Mouse (Mus musculus): ENCODE measurements at regions not wholly inside any gene's neighbourhood (a gene's known extent, or its start where the extent isn't known, plus 50 kb on each side); places are given as distances from the start of the nearest gene placed in this dataset.

DNA sequence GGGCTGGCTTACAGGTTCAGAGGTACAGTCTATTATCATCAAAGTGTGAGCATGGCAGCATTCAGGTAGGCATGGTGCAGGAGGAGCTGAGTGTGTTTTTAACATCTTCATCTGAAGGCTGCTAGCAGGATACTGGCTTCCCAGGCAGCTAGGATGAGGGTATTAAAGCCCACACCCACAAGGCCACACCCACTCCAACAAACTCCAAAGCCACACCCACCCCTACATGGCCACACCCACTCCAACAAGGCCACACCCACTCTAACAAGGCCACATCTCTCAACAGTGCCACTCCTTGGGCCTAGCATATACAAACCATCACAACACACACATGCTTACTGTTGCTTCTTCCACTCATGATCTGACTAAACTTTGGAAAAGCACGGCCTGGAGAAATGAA lies 172.5 kb downstream of the Msrb3 start:
- Histone ChIP-seq H3K27me3 (ENCODE audit: control insufficient read depth, insufficient read depth, low read length) (peaks cover 14% of the 10 kb centered on the region), H3K4me2 (no peak overlapping the region), H3K9ac (ENCODE audit: low read depth, low read length) (no peak overlapping the region), H3K9me3 (replicated peaks; ENCODE audit: control insufficient read depth, low read length) (no peaks in the 10 kb centered on the region), H3K4me3 (ENCODE audit: low read depth, low read length) (no peak overlapping the region), H3K4me1 (ENCODE audit: control insufficient read depth, insufficient read depth, low read length) (no peaks in the 10 kb centered on the region), H3K27ac (ENCODE audit: low read depth, low read length) (no peak overlapping the region), H3K36me3 (ENCODE audit: control insufficient read depth, insufficient read depth, low read length) (no peaks in the 10 kb centered on the region)
- ATAC-seq (replicated peaks; ENCODE audit: insufficient number of reproducible peaks, low FRiP score, low TSS enrichment), result no peak
- WGBS (ENCODE audit: insufficient replicate concordance), result 91% methylated on average over 1 of the region's 1 CpGs

DNA sequence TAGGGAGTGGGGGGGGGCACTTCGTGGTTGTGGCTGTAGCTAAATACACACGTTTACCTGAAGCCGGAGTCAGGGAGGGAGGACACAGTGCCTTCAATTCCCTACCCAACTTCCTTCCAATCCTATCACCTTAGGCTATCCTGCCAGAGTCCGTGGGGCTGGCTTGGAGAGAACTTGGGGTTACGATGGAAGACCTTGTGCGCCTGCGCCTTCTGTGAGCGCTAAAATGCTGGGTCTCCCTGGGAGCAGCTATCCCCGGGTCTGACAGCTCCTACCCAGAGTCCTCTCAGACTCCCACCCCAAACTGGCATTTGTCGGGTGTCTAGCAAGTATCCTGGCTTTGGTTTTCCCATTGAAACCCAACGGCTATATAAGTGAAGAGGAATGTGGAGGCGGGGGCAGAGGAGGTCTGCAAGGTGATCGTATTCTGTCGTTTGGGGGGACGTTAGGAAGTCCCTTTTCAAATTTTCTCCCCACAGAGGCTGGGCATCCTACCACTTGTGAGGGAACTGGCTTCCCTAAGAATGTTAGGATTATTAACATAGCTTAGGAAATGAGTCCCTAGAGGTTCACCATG lies 176.9 kb downstream of the Msrb3 start:
- Histone ChIP-seq H3K9me3 (replicated peaks; ENCODE audit: control insufficient read depth, low read length) (no peaks in the 10 kb centered on the region), H3K4me2 (peak overlapping the region; percentile 70), H3K4me3 (ENCODE audit: low read depth, low read length) (peak overlapping the region; percentile 43), H3K4me1 (ENCODE audit: control insufficient read depth, insufficient read depth, low read length) (peaks cover 13% of the 10 kb centered on the region), H3K27ac (ENCODE audit: low read depth, low read length) (no peak overlapping the region), H3K36me3 (ENCODE audit: control insufficient read depth, insufficient read depth, low read length) (no peaks in the 10 kb centered on the region), H3K27me3 (ENCODE audit: control insufficient read depth, insufficient read depth, low read length) (peaks cover 14% of the 10 kb centered on the region), H3K9ac (ENCODE audit: low read depth, low read length) (0 out of 2 replicates have a peak overlapping the region, but pooled peaks have one; percentile 44)
- 3% methylated on average over 15 of the region's 15 CpGs for WGBS (ENCODE audit: insufficient replicate concordance)
- ATAC-seq (replicated peaks; ENCODE audit: insufficient number of reproducible peaks, low FRiP score, low TSS enrichment), result no peak

DNA sequence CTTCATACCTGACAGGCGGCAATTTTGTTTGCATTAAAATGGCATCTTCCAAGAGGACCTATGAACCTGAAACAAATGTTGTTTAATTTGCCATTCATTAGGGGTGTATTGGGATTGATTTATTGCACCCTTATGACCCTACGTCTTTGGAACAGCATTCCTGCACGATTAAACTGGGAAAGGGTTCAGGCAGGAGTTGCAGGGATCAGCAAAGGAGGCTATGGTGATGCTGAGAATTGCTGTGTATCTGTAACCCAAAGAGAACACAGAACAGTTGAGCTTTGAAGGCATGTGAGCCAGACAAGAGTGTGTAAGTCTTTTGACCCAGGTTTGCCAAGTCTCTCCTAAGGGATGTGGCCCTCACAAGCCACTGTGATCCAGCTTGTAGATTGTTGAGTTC lies 177.9 kb downstream of the Msrb3 start:
- H3K27ac ChIP-seq (ENCODE audit: low read depth, low read length), result no peak overlapping the region
- H3K9ac ChIP-seq (ENCODE audit: low read depth, low read length), result no peak overlapping the region
- H3K4me2 ChIP-seq, result no peak overlapping the region
- H3K4me3 ChIP-seq (ENCODE audit: low read depth, low read length), result no peak overlapping the region
- 43% methylated on average over 3 of the region's 3 CpGs for WGBS (ENCODE audit: insufficient replicate concordance)
- H3K36me3 ChIP-seq (ENCODE audit: control insufficient read depth, insufficient read depth, low read length), result no peaks in the 10 kb centered on the region
- no peak for ATAC-seq (replicated peaks; ENCODE audit: insufficient number of reproducible peaks, low FRiP score, low TSS enrichment)
- peaks cover 16% of the 10 kb centered on the region for H3K4me1 ChIP-seq (ENCODE audit: control insufficient read depth, insufficient read depth, low read length)
- no peaks in the 10 kb centered on the region for H3K9me3 ChIP-seq (replicated peaks; ENCODE audit: control insufficient read depth, low read length)
- peaks cover 14% of the 10 kb centered on the region for H3K27me3 ChIP-seq (ENCODE audit: control insufficient read depth, insufficient read depth, low read length)

DNA sequence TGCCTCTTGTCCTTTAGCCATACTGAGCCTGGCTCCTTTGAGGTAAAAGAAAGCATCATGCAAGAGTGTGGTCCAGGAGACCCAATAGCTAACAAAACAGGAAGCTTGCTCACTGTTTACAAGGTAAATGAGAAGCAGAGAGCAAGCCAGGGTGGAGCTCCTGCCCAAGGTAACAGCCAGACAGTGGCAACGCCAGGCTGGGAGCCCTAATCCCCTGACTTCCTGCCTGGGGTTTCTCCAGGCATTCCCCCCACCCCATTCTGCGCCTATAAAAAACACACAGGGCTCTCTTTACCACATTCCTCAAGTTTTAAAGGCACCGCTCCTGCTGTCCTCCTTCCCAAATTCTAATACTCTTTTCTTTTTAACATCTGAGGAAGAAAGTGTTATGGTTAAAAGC lies 178.8 kb downstream of the Msrb3 start:
- Histone ChIP-seq H3K9me3 (replicated peaks; ENCODE audit: control insufficient read depth, low read length) (no peaks in the 10 kb centered on the region), H3K4me1 (ENCODE audit: control insufficient read depth, insufficient read depth, low read length) (peaks cover 16% of the 10 kb centered on the region), H3K27ac (ENCODE audit: low read depth, low read length) (no peak overlapping the region), H3K9ac (ENCODE audit: low read depth, low read length) (no peak overlapping the region), H3K27me3 (ENCODE audit: control insufficient read depth, insufficient read depth, low read length) (peaks cover 14% of the 10 kb centered on the region), H3K36me3 (ENCODE audit: control insufficient read depth, insufficient read depth, low read length) (no peaks in the 10 kb centered on the region), H3K4me2 (no peak overlapping the region), H3K4me3 (ENCODE audit: low read depth, low read length) (no peak overlapping the region)
- ATAC-seq (replicated peaks; ENCODE audit: insufficient number of reproducible peaks, low FRiP score, low TSS enrichment), result no peak
- 20% methylated on average over 3 of the region's 3 CpGs for WGBS (ENCODE audit: insufficient replicate concordance)

DNA sequence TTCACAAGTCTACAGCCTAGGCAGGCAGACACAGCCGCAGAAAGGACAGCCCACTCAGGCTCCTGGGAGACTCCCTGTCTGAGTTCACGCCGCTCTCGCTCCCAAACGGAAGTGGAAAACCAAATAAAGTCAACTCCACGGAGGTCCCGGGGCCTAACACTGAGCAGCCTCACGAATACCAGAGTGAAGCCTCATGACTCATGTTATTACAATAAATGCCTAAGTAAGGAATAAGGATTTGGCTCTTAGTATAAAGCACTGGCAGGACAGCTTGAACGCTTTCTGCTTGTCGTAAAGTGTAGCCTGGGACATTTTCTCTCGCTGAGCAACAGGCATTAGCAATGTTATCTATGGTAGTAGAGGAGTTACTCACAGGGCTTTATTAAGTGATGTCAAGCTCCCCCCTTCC lies 181.7 kb downstream of the Msrb3 start:
- Histone ChIP-seq H3K36me3 (ENCODE audit: control insufficient read depth, insufficient read depth, low read length) (no peaks in the 10 kb centered on the region), H3K4me1 (ENCODE audit: control insufficient read depth, insufficient read depth, low read length) (peaks cover 16% of the 10 kb centered on the region), H3K4me2 (peak overlapping the region; percentile 23), H3K9me3 (replicated peaks; ENCODE audit: control insufficient read depth, low read length) (no peaks in the 10 kb centered on the region), H3K27me3 (ENCODE audit: control insufficient read depth, insufficient read depth, low read length) (peaks cover 1% of the 10 kb centered on the region), H3K4me3 (ENCODE audit: low read depth, low read length) (no peak overlapping the region), H3K9ac (ENCODE audit: low read depth, low read length) (no peak overlapping the region), H3K27ac (ENCODE audit: low read depth, low read length) (peak overlapping the region; percentile 75)
- no peak for ATAC-seq (replicated peaks; ENCODE audit: insufficient number of reproducible peaks, low FRiP score, low TSS enrichment)
- WGBS (ENCODE audit: insufficient replicate concordance), result 20% methylated on average over 11 of the region's 11 CpGs

DNA sequence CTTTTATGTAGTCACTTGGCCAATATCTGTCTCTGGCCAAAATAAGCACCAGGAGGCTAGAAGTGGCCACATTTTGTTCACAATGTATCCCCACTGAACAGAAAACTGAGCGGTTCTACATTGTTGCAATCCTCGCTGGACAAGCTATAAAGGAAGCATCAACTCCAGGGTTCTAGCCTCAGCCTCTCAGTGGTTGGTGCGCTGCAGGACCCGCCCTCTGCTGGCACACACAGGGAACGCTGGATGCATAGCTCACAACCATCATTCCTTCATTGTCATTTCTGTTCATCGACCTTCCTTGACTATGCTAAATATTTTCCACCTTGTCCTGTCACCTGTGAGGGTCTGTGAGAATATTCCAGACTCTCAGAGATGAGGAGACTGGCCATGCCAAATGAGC lies 182.5 kb downstream of the Msrb3 start:
- H3K27ac ChIP-seq (ENCODE audit: low read depth, low read length), result 0 out of 2 replicates have a peak overlapping the region, but pooled peaks have one; percentile 75
- H3K9ac ChIP-seq (ENCODE audit: low read depth, low read length), result no peak overlapping the region
- ATAC-seq (replicated peaks; ENCODE audit: insufficient number of reproducible peaks, low FRiP score, low TSS enrichment), result no peak
- peaks cover 16% of the 10 kb centered on the region for H3K4me1 ChIP-seq (ENCODE audit: control insufficient read depth, insufficient read depth, low read length)
- no peaks in the 10 kb centered on the region for H3K27me3 ChIP-seq (ENCODE audit: control insufficient read depth, insufficient read depth, low read length)
- H3K4me3 ChIP-seq (ENCODE audit: low read depth, low read length), result no peak overlapping the region
- H3K36me3 ChIP-seq (ENCODE audit: control insufficient read depth, insufficient read depth, low read length), result no peaks in the 10 kb centered on the region
- H3K9me3 ChIP-seq (replicated peaks; ENCODE audit: control insufficient read depth, low read length), result no peaks in the 10 kb centered on the region
- 71% methylated on average over 6 of the region's 6 CpGs for WGBS (ENCODE audit: insufficient replicate concordance)
- H3K4me2 ChIP-seq, result no peak overlapping the region

DNA sequence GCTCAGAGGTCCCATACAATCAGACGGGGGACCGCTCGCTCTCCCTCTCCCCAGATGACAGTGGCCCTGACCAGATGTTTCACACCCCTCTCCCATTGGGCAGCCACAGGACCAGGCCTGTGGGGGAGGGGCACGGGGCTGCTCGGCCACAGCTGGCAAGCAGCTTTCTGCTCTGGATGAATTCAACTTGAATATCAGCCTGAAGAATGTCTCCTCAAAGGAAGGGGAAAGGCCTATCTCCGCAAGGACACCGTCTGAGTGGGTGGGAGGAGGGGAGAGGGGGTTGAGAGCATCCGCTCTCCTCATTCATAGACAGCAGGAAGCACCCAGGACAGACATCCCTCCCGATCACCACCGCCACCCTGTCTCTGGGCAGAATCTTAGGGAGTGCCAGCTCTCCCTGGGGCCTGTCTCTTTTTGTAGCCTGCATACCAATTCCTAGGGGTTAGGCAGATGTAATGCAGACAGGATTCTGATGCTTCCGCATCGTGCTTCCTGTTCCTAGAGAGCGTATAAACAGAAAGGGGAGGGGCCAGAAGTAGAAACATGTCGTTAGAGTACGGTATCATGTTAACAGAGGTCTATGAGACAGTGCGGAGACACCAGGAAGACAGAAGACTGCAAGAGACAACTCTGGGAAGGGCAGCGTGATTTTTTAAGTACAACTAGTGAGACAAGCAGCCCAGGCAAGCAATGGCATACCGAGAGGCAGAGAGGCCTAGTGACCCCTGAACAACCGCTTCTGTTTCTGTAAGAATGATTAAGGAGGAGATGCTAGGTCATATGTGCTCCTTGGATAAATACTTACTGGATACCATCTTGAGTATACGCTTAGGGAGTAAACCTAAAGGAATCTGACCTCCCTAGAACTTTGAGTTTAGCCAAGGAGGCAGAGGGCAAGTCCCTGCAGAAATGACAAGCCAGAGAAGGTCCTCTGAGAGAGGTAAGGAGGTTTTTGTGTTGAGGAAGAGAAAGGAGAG lies 190.8 kb downstream of the Msrb3 start:
- Histone ChIP-seq H3K27ac (ENCODE audit: low read depth, low read length) (peak overlapping the region; percentile 69), H3K9me3 (replicated peaks; ENCODE audit: control insufficient read depth, low read length) (no peaks in the 10 kb centered on the region), H3K36me3 (ENCODE audit: control insufficient read depth, insufficient read depth, low read length) (no peaks in the 10 kb centered on the region), H3K9ac (ENCODE audit: low read depth, low read length) (peak overlapping the region; percentile 46), H3K27me3 (ENCODE audit: control insufficient read depth, insufficient read depth, low read length) (no peaks in the 10 kb centered on the region), H3K4me1 (ENCODE audit: control insufficient read depth, insufficient read depth, low read length) (peaks cover 23% of the 10 kb centered on the region), H3K4me2 (peak overlapping the region; percentile 48), H3K4me3 (ENCODE audit: low read depth, low read length) (no peak overlapping the region)
- 19% methylated on average over 20 of the region's 20 CpGs for WGBS (ENCODE audit: insufficient replicate concordance)
- peak; percentile 39; the same call in 1 of the 2 replicates for ATAC-seq (replicated peaks; ENCODE audit: insufficient number of reproducible peaks, low FRiP score, low TSS enrichment)

DNA sequence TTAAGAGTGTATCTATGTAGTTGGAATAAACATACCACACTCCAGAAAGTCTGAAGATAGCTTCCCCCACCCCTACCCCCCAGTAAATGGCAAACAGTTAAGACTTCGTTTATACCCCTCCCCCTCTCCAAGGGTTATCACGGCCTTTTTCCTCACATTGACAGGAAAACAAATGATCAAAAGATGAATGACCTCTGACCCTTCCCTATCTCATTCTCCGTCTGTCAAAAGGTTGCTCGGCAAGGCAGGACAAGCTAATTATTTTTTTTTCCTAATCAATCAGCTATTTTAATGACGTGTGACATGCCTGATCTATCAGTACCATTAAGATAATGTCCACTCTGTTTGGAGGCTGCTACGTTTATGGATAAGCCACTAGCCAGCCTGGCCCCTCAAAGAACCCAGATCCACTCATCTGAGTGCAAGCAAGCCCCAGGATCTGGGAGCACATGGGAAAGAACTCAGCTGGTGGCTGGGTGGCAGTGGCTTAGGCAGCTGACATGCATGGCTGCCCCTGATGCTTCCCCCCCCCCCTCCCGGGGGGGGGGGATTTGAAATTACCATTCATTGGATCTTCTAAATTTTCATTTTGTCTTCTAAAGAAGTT lies 192.1 kb downstream of the Msrb3 start:
- ATAC-seq (replicated peaks; ENCODE audit: insufficient number of reproducible peaks, low FRiP score, low TSS enrichment), result no peak
- no peak overlapping the region for H3K4me3 ChIP-seq (ENCODE audit: low read depth, low read length)
- no peak overlapping the region for H3K27ac ChIP-seq (ENCODE audit: low read depth, low read length)
- peaks cover 23% of the 10 kb centered on the region for H3K4me1 ChIP-seq (ENCODE audit: control insufficient read depth, insufficient read depth, low read length)
- H3K4me2 ChIP-seq, result no peak overlapping the region
- H3K9ac ChIP-seq (ENCODE audit: low read depth, low read length), result no peak overlapping the region
- H3K9me3 ChIP-seq (replicated peaks; ENCODE audit: control insufficient read depth, low read length), result no peaks in the 10 kb centered on the region
- no peaks in the 10 kb centered on the region for H3K27me3 ChIP-seq (ENCODE audit: control insufficient read depth, insufficient read depth, low read length)
- 7% methylated on average over 7 of the region's 7 CpGs for WGBS (ENCODE audit: insufficient replicate concordance)
- H3K36me3 ChIP-seq (ENCODE audit: control insufficient read depth, insufficient read depth, low read length), result no peaks in the 10 kb centered on the region

Data from heart, embryonic 11.5 days (tissue).